Mouse (Mus musculus) brown adipose tissue, adult 24 weeks (tissue): ENCODE measurements around the gene Prok1. TPM values are rescaled to one million over a fixed set of nuclear protein-coding genes. Genes with fewer than 3 reads are reported as not detected.
A peak's percentile ranks its signal among the peaks of the same experiment; 100 is the strongest.

Experiments
- H3K27ac ChIP-seq: fragments of 200-500 bp; replicated peaks from 2 replicates; pipeline ENCODE4 v1.5.1; 2012; ENCODE audit warnings: low read depth, mild to moderate bottlenecking, low read length
- H3K4me1 ChIP-seq: fragments of 200-500 bp; 2 replicates; pipeline ENCODE4 v1.6.1; 2012; ENCODE audit warnings: low read length, mixed read lengths; ENCODE audit not compliant: control insufficient read depth, insufficient read depth, insufficient read length
- H3K4me3 ChIP-seq: fragments of 200-500 bp; 2 replicates; pipeline ENCODE4 v1.5.1; 2012; ENCODE audit warnings: low read depth, mild to moderate bottlenecking, low read length, moderate library complexity; ENCODE audit not compliant: insufficient read depth
- polyA plus RNA-seq: library from polyadenylated mRNA; stranded (reverse); fragments of >200 nt; gene quantifications from 2 replicates; pipeline ENCODE4 v1.2.4, GENCODE M21; 2012; ENCODE audit not compliant: missing spikeins, insufficient read depth, insufficient read length

The Prok1 gene
- not detected in 2 replicates for polyA plus RNA-seq

- Histone ChIP-seq H3K4me3 (no peak within 1 kb of the TSS), H3K4me1 (peaks cover 12% of the 10 kb centered on the region), H3K27ac (no peak within 1 kb of the TSS)
These were observed at the start of gene Prok1 for GRCm38 (mm10) chr3:107239607-107240006. Gene Prok1 (minus strand): TSS chr3:107239707.

DNA sequence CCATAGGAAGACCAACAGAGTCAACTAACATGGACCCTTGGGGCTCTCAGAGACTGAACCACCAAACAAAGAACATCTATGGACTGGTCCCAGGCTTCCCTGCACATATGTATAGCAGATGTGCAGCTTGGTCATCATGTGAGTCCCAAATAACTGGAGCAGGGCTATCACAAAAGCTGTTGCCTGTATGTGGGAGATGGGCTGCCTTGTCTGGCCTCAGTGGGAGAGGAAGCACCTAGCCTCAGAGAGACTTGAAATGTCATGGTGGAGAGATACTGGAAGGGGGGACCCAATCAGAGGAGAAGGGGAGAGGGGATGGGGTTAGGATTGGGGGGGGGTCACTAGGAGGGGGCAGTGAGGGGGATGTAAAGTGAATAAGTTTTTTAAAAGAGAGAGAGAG, 47.8 kb upstream of the Prok1 start:
- Histone ChIP-seq H3K27ac (no peak overlapping the region), H3K4me3 (no peak overlapping the region), H3K4me1 (peaks cover 6% of the 10 kb centered on the region)

DNA sequence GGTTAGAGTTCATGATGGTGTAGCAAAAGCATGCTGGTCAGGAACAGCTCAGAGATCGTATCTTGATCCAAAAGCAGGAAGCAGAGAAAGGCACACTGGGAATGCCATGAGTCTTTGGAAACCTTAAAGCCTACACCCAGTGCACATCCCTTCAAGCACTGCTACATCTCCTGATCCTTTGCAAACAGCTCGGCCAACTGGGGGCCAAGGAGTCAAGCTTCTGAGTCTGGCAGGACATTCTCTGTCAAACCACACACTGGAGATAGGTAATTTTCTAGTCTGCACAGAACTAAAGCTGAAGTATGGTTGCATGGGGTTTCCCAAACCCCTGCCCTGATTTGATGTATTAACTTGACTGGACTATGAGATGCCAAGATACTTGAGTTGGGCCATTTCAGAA, 46.6 kb upstream of the Prok1 start:
- no peak overlapping the region for H3K4me3 ChIP-seq

GRCm38 (mm10) chr3:107278479-107279269, 39.2 kb upstream of the Prok1 start, which contains the start of gene Lamtor5:
Gene Lamtor5 (plus strand): TSS chr3:107278858.
- peak within 1 kb of the TSS; percentile 40; the same call in 1 of the 2 replicates for H3K27ac ChIP-seq
- H3K4me3 ChIP-seq = peak within 1 kb of the TSS; percentile 85
- no peaks in the 10 kb centered on the region for H3K4me1 ChIP-seq

More for the DNA sequence above, 46.6 kb upstream of the Prok1 start:
- H3K27ac ChIP-seq = 0 out of 2 replicates have a peak overlapping the region, but pooled peaks have one; percentile 2
- H3K4me1 ChIP-seq = peaks cover 6% of the 10 kb centered on the region

DNA sequence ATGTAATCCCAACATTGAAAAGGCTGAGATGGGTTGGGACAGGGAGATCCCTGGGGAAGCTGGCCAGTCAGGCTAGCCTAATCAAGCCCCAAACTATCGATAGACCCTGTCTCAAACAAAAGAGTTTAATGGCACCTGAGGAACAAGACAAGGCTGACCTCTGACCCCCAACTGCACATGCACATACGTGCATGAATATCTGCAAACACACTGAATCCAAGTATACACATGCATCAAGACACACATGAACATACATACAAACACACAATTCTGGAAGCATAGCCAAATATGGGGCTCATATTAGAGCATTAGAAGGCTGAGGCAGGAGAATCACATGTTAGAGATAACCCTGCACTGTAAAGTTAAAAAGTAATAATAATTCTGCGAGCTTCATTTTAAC, 37.1 kb upstream of the Prok1 start:
- no peak overlapping the region for H3K4me3 ChIP-seq
- no peaks in the 10 kb centered on the region for H3K4me1 ChIP-seq
- H3K27ac ChIP-seq = no peak overlapping the region

DNA sequence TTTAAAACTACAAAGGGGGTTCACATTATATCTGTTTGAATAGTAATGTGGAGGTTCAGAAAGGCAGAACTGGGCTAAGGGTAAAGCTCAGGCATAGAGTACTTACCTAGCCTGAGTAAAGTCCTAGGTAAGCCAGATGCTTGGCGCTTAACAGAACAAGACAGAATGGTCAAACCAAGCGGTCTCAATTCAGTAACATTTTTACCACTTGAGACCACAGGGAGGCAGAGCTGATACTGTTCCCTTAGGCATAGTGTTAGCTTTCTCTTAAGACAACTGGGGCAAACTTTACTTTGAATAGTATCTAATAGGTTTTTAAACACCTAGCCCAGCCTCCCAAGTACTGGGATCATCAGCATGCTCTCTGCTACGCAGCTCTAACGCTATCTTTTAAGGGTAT, 36.5 kb upstream of the Prok1 start:
- H3K4me3 ChIP-seq = no peak overlapping the region
- H3K27ac ChIP-seq = no peak overlapping the region
- H3K4me1 ChIP-seq = no peaks in the 10 kb centered on the region

DNA sequence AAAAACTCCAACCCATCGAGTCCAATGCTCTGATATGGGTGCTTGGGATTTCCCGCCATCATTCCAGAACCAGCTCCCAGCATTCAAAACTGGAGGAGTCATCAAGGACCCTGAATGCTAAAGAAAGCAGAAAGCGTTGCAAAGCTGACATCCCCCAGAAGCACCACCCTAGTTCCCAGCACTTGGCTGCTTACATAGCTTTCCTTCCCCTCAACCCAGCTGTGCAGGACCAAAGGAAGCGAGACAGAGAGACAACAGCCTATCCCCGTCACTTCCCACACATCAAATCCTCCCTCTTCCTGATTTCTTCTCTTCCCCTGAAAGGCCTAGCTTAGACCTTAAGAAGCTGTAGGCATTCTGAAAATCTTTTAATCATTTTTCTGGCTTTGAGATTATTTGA, 35.8 kb upstream of the Prok1 start:
- Histone ChIP-seq H3K4me3 (no peak overlapping the region), H3K4me1 (no peaks in the 10 kb centered on the region), H3K27ac (0 out of 2 replicates have a peak overlapping the region, but pooled peaks have one; percentile 6)

- Histone ChIP-seq H3K4me1 (no peaks in the 10 kb centered on the region), H3K4me3 (no peak overlapping the region)
These were observed 34.3 kb upstream of the Prok1 start for GRCm38 (mm10) chr3:107273820-107274219.

DNA sequence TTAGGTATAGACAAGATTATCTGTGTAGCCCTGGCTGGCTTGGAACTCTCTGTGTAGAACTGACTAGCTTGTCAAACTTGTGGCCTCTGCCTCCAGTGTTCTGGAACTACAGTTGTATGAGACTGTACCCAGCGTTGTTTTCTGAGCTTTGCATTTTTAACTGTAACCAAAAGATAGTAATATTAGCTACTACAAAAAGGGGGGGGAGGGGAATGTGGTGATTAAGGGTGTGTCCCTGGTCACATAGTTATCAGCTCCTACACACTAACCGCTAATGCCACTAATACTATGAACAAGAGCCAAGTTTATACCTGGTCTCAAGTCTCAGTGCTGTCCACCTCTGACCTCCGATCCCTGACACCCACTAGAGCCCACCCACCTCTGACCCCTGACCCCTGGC, 32.9 kb upstream of the Prok1 start:
- no peak overlapping the region for H3K27ac ChIP-seq
- no peak overlapping the region for H3K4me3 ChIP-seq

More at GRCm38 (mm10) chr3:107273820-107274219, 34.3 kb upstream of the Prok1 start:
- no peak overlapping the region for H3K27ac ChIP-seq

GRCm38 (mm10) chr3:107266814-107267345, 27.4 kb upstream of the Prok1 start:
- H3K27ac ChIP-seq = no peak overlapping the region
- H3K4me3 ChIP-seq = no peak overlapping the region
- peaks cover 2% of the 10 kb centered on the region; the same call in 1 of the 2 replicates for H3K4me1 ChIP-seq

More for the DNA sequence above, 32.9 kb upstream of the Prok1 start:
- 0 out of 2 replicates have a peak, but pooled peaks cover 2% of the 10 kb centered on the region for H3K4me1 ChIP-seq

GRCm38 (mm10) chr3:107261851-107262165, 22.3 kb upstream of the Prok1 start:
- Histone ChIP-seq H3K27ac (peak overlapping the region; percentile 85), H3K4me3 (no peak overlapping the region), H3K4me1 (peaks cover 20% of the 10 kb centered on the region)

- peak overlapping the region; percentile 85 for H3K27ac ChIP-seq
- H3K4me1 ChIP-seq = peaks cover 22% of the 10 kb centered on the region
- H3K4me3 ChIP-seq = no peak overlapping the region
These were observed 21.7 kb upstream of the Prok1 start for GRCm38 (mm10) chr3:107260956-107261850.

DNA sequence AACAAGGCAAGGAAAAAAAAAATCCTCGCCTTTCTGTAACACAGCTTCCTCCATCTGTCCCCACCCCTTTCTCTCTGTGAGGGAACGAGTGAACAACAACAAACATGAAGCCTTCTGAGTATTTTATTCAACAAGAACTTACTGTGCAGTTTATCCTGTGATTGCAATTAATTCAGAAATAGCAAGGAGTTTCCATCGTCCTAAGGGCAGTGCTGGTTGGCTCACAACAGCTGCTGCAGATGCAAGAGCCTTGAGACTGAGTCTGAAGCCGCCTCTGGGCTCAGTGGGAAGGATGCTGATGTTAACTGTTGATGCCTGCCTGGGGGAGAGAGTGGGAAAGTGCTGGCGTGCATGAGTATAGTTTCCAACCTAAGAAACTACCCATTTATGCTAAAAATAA, 18.4 kb upstream of the Prok1 start:
- Histone ChIP-seq H3K4me3 (no peak overlapping the region), H3K4me1 (peaks cover 25% of the 10 kb centered on the region), H3K27ac (0 out of 2 replicates have a peak overlapping the region, but pooled peaks have one; percentile 3)

DNA sequence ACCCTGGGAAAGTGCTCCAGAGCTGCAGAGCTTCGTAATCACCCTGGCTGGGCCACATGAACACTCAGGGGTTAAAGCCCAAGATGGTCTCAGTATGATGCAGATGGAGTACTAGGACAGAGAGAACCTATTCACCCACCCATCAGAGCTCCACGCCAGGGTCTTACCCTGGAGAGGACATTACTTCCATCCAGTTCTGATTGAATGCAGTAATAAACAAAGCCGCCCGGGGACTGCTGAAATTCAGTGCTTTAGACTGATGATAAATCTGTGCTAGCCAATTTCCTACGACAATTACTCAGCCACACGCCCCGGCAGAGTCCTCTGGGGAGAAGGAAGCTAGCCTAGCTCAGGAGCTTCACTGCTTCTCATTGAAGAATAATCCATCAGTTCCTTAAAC, 17.2 kb upstream of the Prok1 start:
- no peak overlapping the region for H3K4me3 ChIP-seq
- H3K27ac ChIP-seq = no peak overlapping the region; the same call in 1 of the 2 replicates
- peaks cover 23% of the 10 kb centered on the region for H3K4me1 ChIP-seq

- H3K27ac ChIP-seq = no peak overlapping the region
- H3K4me1 ChIP-seq = peaks cover 17% of the 10 kb centered on the region
- no peak overlapping the region for H3K4me3 ChIP-seq
These were observed 16.5 kb upstream of the Prok1 start for GRCm38 (mm10) chr3:107255992-107256391.
